In genomic region chr17:55884912-55885311, GRCm38 (mm10) we compare ENCODE assay signal across 21 mouse cellular contexts. TPM values are rescaled to one million over a fixed set of nuclear protein-coding genes. Genes with fewer than 3 reads are reported as not detected.
DNase-seq lines count a peak whose midpoint lies in the region; ATAC-seq and TF ChIP-seq lines count a peak whose summit lies in the region.
"Had no signal": no experiment of that assay in that cellular context is flagged by ENCODE, and none has a peak within 500 bp of the region (broad histone marks: within the 10 kb centered on the region; RNA-seq: fewer than 3 reads in every experiment).

No protein-coding gene starts in this region.

- peak; percentile 78 for TF ChIP-seq RAD21 in CH12.LX (IDR thresholded peaks at IDR 0.05; ENCODE audit: low read depth, low read length)

- TF ChIP-seq CTCF in left cerebral cortex, adult 2 months (IDR thresholded peaks at IDR 0.05), result peak; percentile 17
- TF ChIP-seq CTCF in CH12.LX (conservative IDR thresholded peaks at IDR 0.05 in 1 of 2, IDR thresholded peaks at IDR 0.05 in 1 of 2; ENCODE audit: low read depth in 2 of 2, low read length in 2 of 2), result peak; percentile 22 to 74; a peak in 3 of 4 replicates
- TF ChIP-seq CTCF in stomach, postnatal 0 days (IDR thresholded peaks at IDR 0.05; ENCODE audit: low read depth), result peak; percentile 26; the same call in 1 of the 2 replicates

- H3K79me2 ChIP-seq in CH12.LX (replicated peaks; ENCODE audit: control insufficient read depth, extremely low read depth, insufficient read depth, poor library complexity, severe bottlenecking), result no peaks in the 10 kb centered on the region

- no peak for DNase-seq in left cerebral cortex, adult 2 months (ENCODE audit: extremely low spot score in 1 of 2, low spot score in 2 of 2)
- no peak for DNase-seq in left cerebral cortex, postnatal 14 days (ENCODE audit: low spot score in 2 of 2)
- peak; percentile 43 for DNase-seq in CH12.LX (ENCODE audit: extremely low read depth)
- no peak for DNase-seq in stomach, postnatal 0 days (ENCODE audit: low spot score)
- no peak for DNase-seq in spleen, adult 12 weeks (ENCODE audit: low spot score)
- DNase-seq in gastrocnemius, postnatal 4 days (ENCODE audit: low spot score in 2 of 2), result no peak
- DNase-seq: adrenal gland, adult 2 months; cerebellum, postnatal 14 days; heart, adult 11 months; kidney, adult 9 months; liver, embryonic 13.5 days; right cerebral cortex, postnatal 14 days; thymus, postnatal 25 days had no signal

- H3K27me3 ChIP-seq in CH12.LX (replicated peaks), result peaks cover 23% of the 10 kb centered on the region
- no peaks in the 10 kb centered on the region for H3K27me3 ChIP-seq in stomach, postnatal 0 days (ENCODE audit: control insufficient read depth, insufficient read depth, low read length)

- H3K27ac ChIP-seq in left cerebral cortex, adult 2 months, result no peak overlapping the region
- H3K27ac ChIP-seq in CH12.LX (ENCODE audit: insufficient read depth, low read depth), result no peak overlapping the region
- no peak overlapping the region for H3K27ac ChIP-seq in stomach, postnatal 0 days (replicated peaks)
- H3K27ac ChIP-seq: embryonic facial prominence, embryonic 10.5 days; forebrain, embryonic 13.5 days; heart, embryonic 15.5 days; hindbrain, embryonic 10.5 days; limb, embryonic 10.5 days; liver, embryonic 13.5 days; neural tube, embryonic 13.5 days had no signal

- intact Hi-C loops in left cerebral cortex, adult 2 months (cut with DNase I), result loop anchor here (5.0 kb wide), 1 partner anchor 183 kb away; no protein-coding TSS in a partner anchor
- intact Hi-C loops in left cerebral cortex, postnatal 14 days (cut with DNase I), result loop anchor here (5.0 kb wide), 1 partner anchor 173 kb away; the partner anchor contains the start of gene Pot1b

- TF ChIP-seq POLR2A in CH12.LX (IDR thresholded peaks at IDR 0.05; ENCODE audit: low read depth, low read length), result no peak

- no peak overlapping the region for H3K9ac ChIP-seq in CH12.LX (ENCODE audit: insufficient read depth, low read depth)
- H3K9ac ChIP-seq in stomach, postnatal 0 days (ENCODE audit: low read length), result no peak overlapping the region
- H3K9ac ChIP-seq: forebrain, embryonic 13.5 days; heart, embryonic 15.5 days; liver, embryonic 13.5 days; neural tube, embryonic 13.5 days had no signal

- H3K4me2 ChIP-seq in CH12.LX (ENCODE audit: insufficient read depth, low read depth, poor library complexity, severe bottlenecking), result no peak overlapping the region
- no peak overlapping the region for H3K4me2 ChIP-seq in stomach, postnatal 0 days (replicated peaks; ENCODE audit: low read depth)
- H3K4me2 ChIP-seq: forebrain, embryonic 13.5 days; heart, embryonic 15.5 days; liver, embryonic 13.5 days; neural tube, embryonic 13.5 days had no signal

- H3K4me3 ChIP-seq in left cerebral cortex, adult 2 months, result no peak overlapping the region
- no peak overlapping the region for H3K4me3 ChIP-seq in CH12.LX (replicated peaks in 1 of 3; ENCODE audit: low read depth in 2 of 3, low read length in 2 of 3, poor library complexity in 1 of 3)
- H3K4me3 ChIP-seq in stomach, postnatal 0 days (ENCODE audit: low read depth, low read length), result no peak overlapping the region
- H3K4me3 ChIP-seq: embryonic facial prominence, embryonic 10.5 days; forebrain, embryonic 13.5 days; heart, embryonic 15.5 days; hindbrain, embryonic 10.5 days; limb, embryonic 10.5 days; liver, embryonic 13.5 days; neural tube, embryonic 13.5 days had no signal

- no peaks in the 10 kb centered on the region for H3K9me3 ChIP-seq in CH12.LX (replicated peaks; ENCODE audit: low read length)
- no peaks in the 10 kb centered on the region for H3K9me3 ChIP-seq in stomach, postnatal 0 days (ENCODE audit: control insufficient read depth, low read length)
- H3K9me3 ChIP-seq: embryonic facial prominence, embryonic 10.5 days; forebrain, embryonic 13.5 days; heart, embryonic 15.5 days; hindbrain, embryonic 10.5 days; limb, embryonic 10.5 days; liver, embryonic 13.5 days; neural tube, embryonic 13.5 days had no signal

- WGBS in stomach, postnatal 0 days, result 57% methylated on average over 2 of the region's 2 CpGs

- H3K4me1 ChIP-seq in CH12.LX (ENCODE audit: control insufficient read depth in 1 of 2, insufficient read depth in 2 of 2), result peaks cover 0 to 5% of the 10 kb centered on the region in 2 experiments; a peak in 2 of 4 replicates
- H3K4me1 ChIP-seq in stomach, postnatal 0 days (replicated peaks; ENCODE audit: control insufficient read depth, insufficient read depth), result no peaks in the 10 kb centered on the region
- H3K4me1 ChIP-seq: embryonic facial prominence, embryonic 10.5 days; forebrain, embryonic 13.5 days; heart, embryonic 15.5 days; hindbrain, embryonic 10.5 days; limb, embryonic 10.5 days had no signal

- dilution Hi-C loops in CH12.LX (cut with MboI; ENCODE audit: extremely low pct_ligation_motif_present, extremely low pct_unique_long_range_greater_than_20kb, low sequenced_read_pairs), result no loop called here

- peak; percentile 54 for ATAC-seq in common myeloid progenitor, adult 5-6 weeks (replicated peaks; ENCODE audit: low read depth, poor library complexity, severe bottlenecking)
- no peak for ATAC-seq in stomach, postnatal 0 days (ENCODE audit: low FRiP score, low TSS enrichment)
- ATAC-seq: forebrain, embryonic 13.5 days; lung, postnatal 0 days had no signal

- in situ Hi-C loops in CH12.LX (cut with MboI; ENCODE audit: low pct_ligation_motif_present, low pct_unique_long_range_greater_than_20kb, low sequenced_read_pairs), result loop anchor here (10.0 kb wide), 1 partner anchor 180 kb away; no protein-coding TSS in a partner anchor

- H3K36me3 ChIP-seq in CH12.LX (replicated peaks in 1 of 2; ENCODE audit: control insufficient read depth in 1 of 2, insufficient read depth in 1 of 2, low read length in 1 of 2), result no peaks in the 10 kb centered on the region
- H3K36me3 ChIP-seq in stomach, postnatal 0 days (ENCODE audit: control insufficient read depth, insufficient read depth, low read length), result no peaks in the 10 kb centered on the region
- H3K36me3 ChIP-seq: embryonic facial prominence, embryonic 10.5 days; heart, embryonic 15.5 days; hindbrain, embryonic 10.5 days; limb, embryonic 10.5 days; liver, embryonic 13.5 days; neural tube, embryonic 13.5 days had no signal

- TF ChIP-seq EP300 in CH12.LX (IDR thresholded peaks at IDR 0.05; ENCODE audit: low read length), result no peak
- no peak for TF ChIP-seq EP300 in stomach, postnatal 0 days (optimal IDR thresholded peaks at IDR 0.05)

TF ChIP-seq in CH12.LX, 34 proteins besides CTCF, POLR2A, EP300 and RAD21:
- TF ChIP-seq ZNF384 (IDR thresholded peaks at IDR 0.05; ENCODE audit: low read depth, low read length), result peak; percentile 54
- TF ChIP-seq NELFE (IDR thresholded peaks at IDR 0.05; ENCODE audit: low read depth, low read length), result no peak
- no peak for TF ChIP-seq CHD2 (IDR thresholded peaks at IDR 0.05; ENCODE audit: low read length)
- TF ChIP-seq E2F4 (IDR thresholded peaks at IDR 0.05; ENCODE audit: insufficient replicate concordance, low read depth, low read length), result no peak
- no peak for TF ChIP-seq MXI1 (IDR thresholded peaks at IDR 0.05; ENCODE audit: low read depth, low read length)
- no peak for TF ChIP-seq RCOR1 (conservative IDR thresholded peaks at IDR 0.05; ENCODE audit: low read depth, low read length)
- no peak for TF ChIP-seq BHLHE40 (IDR thresholded peaks at IDR 0.05; ENCODE audit: low read depth, low read length)
- no peak for TF ChIP-seq KAT2A (IDR thresholded peaks at IDR 0.05; ENCODE audit: insufficient replicate concordance, low read length)
- peak; percentile 72 for TF ChIP-seq SMC3 (IDR thresholded peaks at IDR 0.05; ENCODE audit: low read depth, low read length)
- TF ChIP-seq ZMIZ1 (IDR thresholded peaks at IDR 0.05; ENCODE audit: low read depth, low read length), result no peak
- TF ChIP-seq MEF2A (IDR thresholded peaks at IDR 0.05; ENCODE audit: borderline replicate concordance, low read depth, low read length), result no peak
- no peak for TF ChIP-seq NRF1 (IDR thresholded peaks at IDR 0.05; ENCODE audit: low read depth, low read length)

RNA-seq across cellular contexts. Expression of gene Zfp119a, which starts 6.2 kb away (rescaled TPM):
- total RNA-seq in left cerebral cortex, adult 2 months (2021), result 1 to 10 TPM; 5.1 to 6.7 TPM
- 1 to 10 TPM; 6.7 to 9.1 TPM for total RNA-seq in left cerebral cortex, postnatal 14 days (2021)
- total RNA-seq in CH12.LX (2012; rRNA removed), result 3.7 and 4.1 TPM in 2 replicates
- 8.3 and 8.8 TPM in 2 replicates for total RNA-seq in CH12.LX (2014; rRNA removed)
- polyA plus RNA-seq in CH12.LX (2012; ENCODE audit: insufficient read length, low read depth), result 3.7 and 4.1 TPM in 2 replicates
- total RNA-seq in common myeloid progenitor, adult 5-6 weeks (2017), result 7.2 and 10.3 TPM in 2 replicates
- 7.3 and 7.5 TPM in 2 replicates for polyA plus RNA-seq in stomach, postnatal 0 days (2015; fragmentation: Nextera tagmentation; extraction: Ambion mirVana)
- total RNA-seq in gastrocnemius, postnatal 4 days (2021), result 1 to 10 TPM; 3.6 to 5.5 TPM
- polyA plus RNA-seq: adrenal gland, adult 2 months had no signal

RNA-seq across cellular contexts. Expression of gene Zfp959, which starts 7.0 kb away (rescaled TPM):
- 1 to 10 TPM; 6.2 to 6.6 TPM for total RNA-seq in left cerebral cortex, adult 2 months (2021)
- 1 to 10 TPM; 6.1 TPM for total RNA-seq in left cerebral cortex, postnatal 14 days (2021)
- total RNA-seq in CH12.LX (2012; rRNA removed) (7.7 and 9.6 TPM in 2 replicates), CH12.LX (2014; rRNA removed) (21.4 and 24.5 TPM in 2 replicates)
- polyA plus RNA-seq in CH12.LX (2012; ENCODE audit: insufficient read length, low read depth), result 7.8 and 8.0 TPM in 2 replicates
- 13.5 and 22.5 TPM in 2 replicates for total RNA-seq in common myeloid progenitor, adult 5-6 weeks (2017)
- polyA plus RNA-seq in stomach, postnatal 0 days (2015; fragmentation: Nextera tagmentation; extraction: Ambion mirVana), result 7.5 and 7.7 TPM in 2 replicates
- total RNA-seq in gastrocnemius, postnatal 4 days (2021), result 1 to 10 TPM; 5.4 to 6.1 TPM
